Mouse (Mus musculus) right cerebral cortex, postnatal 4 days (tissue): Measurements from ENCODE around the gene AU040320.

ENCODE experiments used
- DNase-seq: peaks from one replicate; pipeline ENCODE4 v3.0.0-alpha.2; 2022

The AU040320 gene

GRCm38 (mm10) chr4:126861514-126862266 lies 108.3 kb downstream of the AU040320 start:
- no peak for DNase-seq

DNA sequence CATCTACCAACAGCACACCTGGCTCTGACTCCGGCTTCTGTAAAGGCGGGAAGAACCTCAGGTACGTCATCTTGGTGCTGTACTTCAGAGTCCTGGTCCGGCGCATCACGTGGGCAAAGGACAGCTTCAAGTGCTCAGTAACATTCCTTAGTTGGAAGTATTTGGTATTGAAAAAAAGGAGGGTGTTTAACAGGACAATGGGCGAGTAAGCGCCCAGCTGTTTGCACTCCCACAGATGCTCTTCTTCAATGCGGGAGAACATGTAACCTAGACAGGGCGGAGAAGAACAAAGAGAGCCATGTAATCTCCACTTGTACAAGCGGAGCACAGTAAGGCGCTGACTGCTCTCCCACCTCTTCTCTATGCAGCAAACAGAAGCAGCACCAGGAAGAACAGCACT lies 115.4 kb downstream of the AU040320 start:
- DNase-seq: no peak

GRCm38 (mm10) chr4:126872717-126873116 lies 119.4 kb downstream of the AU040320 start:
- no peak for DNase-seq

GRCm38 (mm10) chr4:126879560-126880275 lies 126.4 kb downstream of the AU040320 start:
- no peak for DNase-seq

DNA sequence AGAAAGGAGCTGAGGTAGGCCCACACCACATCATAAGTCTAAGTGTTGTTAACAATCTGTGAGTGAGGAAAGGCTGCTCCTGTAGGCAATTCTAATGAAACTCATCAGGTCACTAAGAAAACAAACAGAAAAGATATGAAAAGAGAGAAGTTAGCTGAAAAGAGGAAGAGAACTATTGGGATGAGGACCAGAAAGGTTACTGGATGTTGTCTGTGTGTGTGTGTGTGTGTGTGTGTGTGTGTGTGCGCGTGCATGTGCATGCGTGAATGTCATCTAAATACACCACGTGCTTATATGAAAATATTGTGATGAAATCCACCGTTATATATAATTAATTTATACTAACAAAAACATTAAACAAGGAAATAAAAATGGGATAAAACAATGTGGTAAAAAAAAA lies 130.3 kb downstream of the AU040320 start:
- DNase-seq: no peak

GRCm38 (mm10) chr4:126885953-126886352 lies 132.6 kb downstream of the AU040320 start:
- DNase-seq: no peak

DNA sequence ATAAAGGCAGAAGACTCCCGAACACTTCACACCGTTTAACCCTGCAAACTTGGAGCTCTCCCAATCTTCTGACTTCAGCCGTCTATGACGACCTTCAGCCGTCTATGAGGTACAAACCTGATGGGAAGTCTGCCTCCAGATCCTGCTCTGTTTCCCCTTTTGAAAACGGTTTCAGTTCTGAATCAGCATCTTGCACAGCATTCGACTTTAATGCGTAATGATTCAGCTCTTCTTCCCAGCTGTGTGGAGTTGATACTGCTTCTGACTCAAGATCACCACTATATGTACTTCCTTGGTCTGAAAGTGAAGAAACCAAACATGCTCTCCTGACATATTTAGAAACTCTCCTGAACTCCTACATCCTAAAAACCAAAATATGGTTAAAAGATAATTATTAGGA lies 136.5 kb downstream of the AU040320 start:
- no peak for DNase-seq
